Mouse (Mus musculus): ENCODE measurements around the gene Pdgfra. TPM values are rescaled to one million over a fixed set of nuclear protein-coding genes. Genes with fewer than 3 reads are reported as not detected.
A peak's percentile ranks its signal among the peaks of the same experiment; 100 is the strongest.

The Pdgfra gene
- polyA plus RNA-seq (2014; fragmentation: Nextera tagmentation; extraction: Ambion mirVana) = 28.0 and 37.4 TPM in 2 replicates

DNA sequence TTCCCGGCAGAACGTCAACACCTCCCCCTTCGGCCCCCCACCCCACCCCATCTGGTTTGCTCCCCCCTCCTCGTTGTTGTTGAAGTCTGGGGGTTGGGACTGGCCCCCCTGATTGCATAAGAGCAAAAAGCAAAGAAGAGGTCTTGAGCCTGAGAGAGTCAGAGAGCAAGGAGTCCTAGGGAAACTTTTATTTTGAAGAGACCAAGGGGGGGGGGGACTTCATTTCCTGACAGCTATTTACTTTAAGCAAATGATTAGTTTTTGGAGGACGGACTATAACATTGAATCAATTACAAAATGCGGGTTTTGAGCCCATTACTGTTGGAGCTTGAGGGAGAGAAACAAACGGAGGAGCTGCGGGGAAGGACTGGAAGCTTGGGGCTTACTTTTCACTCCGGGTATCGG is at the start of gene Pdgfra:
Pdgfra (plus strand) TSS at position 272 of the 405 bp plus-strand sequence.
- Histone ChIP-seq H3K4me1 (ENCODE audit: control insufficient read depth, insufficient read depth, low read length) (peaks cover 28% of the 10 kb centered on the region), H3K27me3 (ENCODE audit: control insufficient read depth, insufficient read depth, low read length) (peaks cover 58% of the 10 kb centered on the region), H3K27ac (ENCODE audit: low read depth, low read length) (peak within 1 kb of the TSS; percentile 89), H3K36me3 (ENCODE audit: control insufficient read depth, insufficient read depth, low read length) (no peaks in the 10 kb centered on the region), H3K9ac (ENCODE audit: low read depth, low read length) (peak within 1 kb of the TSS; percentile 82), H3K9me3 (replicated peaks; ENCODE audit: control insufficient read depth, low read length) (no peaks in the 10 kb centered on the region), H3K4me2 (peak within 1 kb of the TSS; percentile 70), H3K4me3 (ENCODE audit: low read depth, low read length) (peak within 1 kb of the TSS; percentile 62)
- ATAC-seq (replicated peaks; ENCODE audit: insufficient number of reproducible peaks, low FRiP score, low TSS enrichment) = no peak
- 0% methylated on average over 10 of the region's 10 CpGs for WGBS (ENCODE audit: insufficient replicate concordance)

- Histone ChIP-seq H3K36me3 (ENCODE audit: control insufficient read depth, insufficient read depth, low read length) (no peaks in the 10 kb centered on the region), H3K27ac (ENCODE audit: low read depth, low read length) (no peak overlapping the region), H3K9ac (ENCODE audit: low read depth, low read length) (no peak overlapping the region), H3K4me3 (ENCODE audit: low read depth, low read length) (no peak overlapping the region), H3K9me3 (replicated peaks; ENCODE audit: control insufficient read depth, low read length) (no peaks in the 10 kb centered on the region), H3K4me1 (ENCODE audit: control insufficient read depth, insufficient read depth, low read length) (no peaks in the 10 kb centered on the region), H3K27me3 (ENCODE audit: control insufficient read depth, insufficient read depth, low read length) (peaks cover 2% of the 10 kb centered on the region; the same call in 1 of the 2 replicates), H3K4me2 (no peak overlapping the region)
- 70% methylated on average over 3 of the region's 3 CpGs for WGBS (ENCODE audit: insufficient replicate concordance)
- no peak for ATAC-seq (replicated peaks; ENCODE audit: insufficient number of reproducible peaks, low FRiP score, low TSS enrichment)
Observed at GRCm38 (mm10) chr5:75106511-75106910, 45.6 kb upstream of the Pdgfra start.

DNA sequence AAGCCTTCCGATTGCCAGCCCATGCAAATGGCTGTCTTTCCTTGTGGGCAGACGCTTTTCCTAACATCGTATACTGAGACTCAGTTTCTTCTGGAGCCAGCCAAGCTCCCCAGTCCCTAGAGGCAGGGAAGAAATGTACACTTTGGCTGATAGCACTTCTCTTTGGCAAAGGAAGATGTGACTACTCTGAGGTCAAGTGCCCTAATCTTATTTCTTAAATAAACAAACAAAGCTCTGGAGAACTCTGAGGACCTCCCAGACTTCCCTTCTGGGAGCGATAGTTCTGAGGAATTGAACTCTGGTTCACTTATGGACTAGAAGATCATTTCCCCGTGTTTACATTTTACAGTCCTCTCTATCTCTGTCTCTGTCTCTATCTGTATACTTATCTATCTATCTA is 42.7 kb upstream of the Pdgfra start:
- H3K9me3 ChIP-seq (replicated peaks; ENCODE audit: control insufficient read depth, low read length) = no peaks in the 10 kb centered on the region
- no peak overlapping the region for H3K27ac ChIP-seq (ENCODE audit: low read depth, low read length)
- WGBS (ENCODE audit: insufficient replicate concordance) = 24% methylated on average over 5 of the region's 5 CpGs
- no peak overlapping the region for H3K4me2 ChIP-seq
- H3K9ac ChIP-seq (ENCODE audit: low read depth, low read length) = no peak overlapping the region
- no peaks in the 10 kb centered on the region for H3K27me3 ChIP-seq (ENCODE audit: control insufficient read depth, insufficient read depth, low read length)
- H3K4me3 ChIP-seq (ENCODE audit: low read depth, low read length) = no peak overlapping the region
- no peaks in the 10 kb centered on the region for H3K36me3 ChIP-seq (ENCODE audit: control insufficient read depth, insufficient read depth, low read length)
- ATAC-seq (replicated peaks; ENCODE audit: insufficient number of reproducible peaks, low FRiP score, low TSS enrichment) = no peak
- H3K4me1 ChIP-seq (ENCODE audit: control insufficient read depth, insufficient read depth, low read length) = no peaks in the 10 kb centered on the region

- Histone ChIP-seq H3K4me3 (ENCODE audit: low read depth, low read length) (no peak overlapping the region), H3K36me3 (ENCODE audit: control insufficient read depth, insufficient read depth, low read length) (no peaks in the 10 kb centered on the region), H3K4me2 (no peak overlapping the region), H3K9ac (ENCODE audit: low read depth, low read length) (no peak overlapping the region), H3K4me1 (ENCODE audit: control insufficient read depth, insufficient read depth, low read length) (no peaks in the 10 kb centered on the region), H3K27me3 (ENCODE audit: control insufficient read depth, insufficient read depth, low read length) (peaks cover 3% of the 10 kb centered on the region; the same call in 1 of the 2 replicates), H3K27ac (ENCODE audit: low read depth, low read length) (no peak overlapping the region), H3K9me3 (replicated peaks; ENCODE audit: control insufficient read depth, low read length) (no peaks in the 10 kb centered on the region)
- WGBS (ENCODE audit: insufficient replicate concordance) = 60% methylated on average over 5 of the region's 5 CpGs
- no peak for ATAC-seq (replicated peaks; ENCODE audit: insufficient number of reproducible peaks, low FRiP score, low TSS enrichment)
Observed at GRCm38 (mm10) chr5:75111781-75112180, 40.3 kb upstream of the Pdgfra start.

- H3K27ac ChIP-seq (ENCODE audit: low read depth, low read length) = no peak overlapping the region
- H3K4me2 ChIP-seq = no peak overlapping the region
- H3K9me3 ChIP-seq (replicated peaks; ENCODE audit: control insufficient read depth, low read length) = no peaks in the 10 kb centered on the region
- no peak for ATAC-seq (replicated peaks; ENCODE audit: insufficient number of reproducible peaks, low FRiP score, low TSS enrichment)
- H3K27me3 ChIP-seq (ENCODE audit: control insufficient read depth, insufficient read depth, low read length) = peaks cover 3% of the 10 kb centered on the region; the same call in 1 of the 2 replicates
- H3K9ac ChIP-seq (ENCODE audit: low read depth, low read length) = no peak overlapping the region
- 62% methylated on average over 7 of the region's 7 CpGs for WGBS (ENCODE audit: insufficient replicate concordance)
- no peak overlapping the region for H3K4me3 ChIP-seq (ENCODE audit: low read depth, low read length)
- no peaks in the 10 kb centered on the region for H3K36me3 ChIP-seq (ENCODE audit: control insufficient read depth, insufficient read depth, low read length)
- H3K4me1 ChIP-seq (ENCODE audit: control insufficient read depth, insufficient read depth, low read length) = no peaks in the 10 kb centered on the region
Observed at GRCm38 (mm10) chr5:75118840-75119239, 33.3 kb upstream of the Pdgfra start.

- no peak overlapping the region for H3K4me2 ChIP-seq
- H3K27me3 ChIP-seq (ENCODE audit: control insufficient read depth, insufficient read depth, low read length) = no peaks in the 10 kb centered on the region
- H3K9ac ChIP-seq (ENCODE audit: low read depth, low read length) = no peak overlapping the region
- H3K4me1 ChIP-seq (ENCODE audit: control insufficient read depth, insufficient read depth, low read length) = no peaks in the 10 kb centered on the region
- WGBS (ENCODE audit: insufficient replicate concordance) = 39% methylated on average over 5 of the region's 5 CpGs
- no peak overlapping the region for H3K27ac ChIP-seq (ENCODE audit: low read depth, low read length)
- H3K4me3 ChIP-seq (ENCODE audit: low read depth, low read length) = no peak overlapping the region
- no peaks in the 10 kb centered on the region for H3K36me3 ChIP-seq (ENCODE audit: control insufficient read depth, insufficient read depth, low read length)
- H3K9me3 ChIP-seq (replicated peaks; ENCODE audit: control insufficient read depth, low read length) = no peaks in the 10 kb centered on the region
- ATAC-seq (replicated peaks; ENCODE audit: insufficient number of reproducible peaks, low FRiP score, low TSS enrichment) = no peak
Observed at GRCm38 (mm10) chr5:75121646-75122045, 30.4 kb upstream of the Pdgfra start.

DNA sequence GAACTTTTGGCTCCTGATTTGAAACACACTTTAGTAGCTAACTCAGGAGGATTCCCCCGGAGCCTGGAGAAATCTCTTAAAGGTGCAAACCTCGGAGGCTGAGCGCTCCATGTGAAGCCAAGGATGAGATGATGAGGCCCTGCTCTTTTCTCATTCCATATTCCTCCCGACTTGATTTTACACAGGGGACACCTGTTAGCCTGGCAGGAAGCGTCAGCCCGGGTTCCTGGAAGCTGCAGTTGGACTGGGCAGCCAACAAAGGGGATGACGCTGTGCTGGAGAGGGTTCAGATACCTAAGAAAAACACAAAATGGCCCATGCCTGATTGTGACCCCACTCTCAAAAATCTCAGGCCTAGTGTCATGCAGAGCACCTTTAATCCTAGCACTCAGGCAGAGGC is 17.4 kb upstream of the Pdgfra start:
- 77% methylated on average over 7 of the region's 7 CpGs for WGBS (ENCODE audit: insufficient replicate concordance)
- no peaks in the 10 kb centered on the region for H3K9me3 ChIP-seq (replicated peaks; ENCODE audit: control insufficient read depth, low read length)
- H3K4me3 ChIP-seq (ENCODE audit: low read depth, low read length) = no peak overlapping the region
- H3K27me3 ChIP-seq (ENCODE audit: control insufficient read depth, insufficient read depth, low read length) = no peaks in the 10 kb centered on the region
- no peaks in the 10 kb centered on the region for H3K36me3 ChIP-seq (ENCODE audit: control insufficient read depth, insufficient read depth, low read length)
- no peak overlapping the region for H3K9ac ChIP-seq (ENCODE audit: low read depth, low read length)
- no peak overlapping the region for H3K27ac ChIP-seq (ENCODE audit: low read depth, low read length)
- no peak for ATAC-seq (replicated peaks; ENCODE audit: insufficient number of reproducible peaks, low FRiP score, low TSS enrichment)
- H3K4me1 ChIP-seq (ENCODE audit: control insufficient read depth, insufficient read depth, low read length) = no peaks in the 10 kb centered on the region; the same call in 1 of the 2 replicates
- H3K4me2 ChIP-seq = no peak overlapping the region

- Histone ChIP-seq H3K36me3 (ENCODE audit: control insufficient read depth, insufficient read depth, low read length) (no peaks in the 10 kb centered on the region), H3K27ac (ENCODE audit: low read depth, low read length) (no peak overlapping the region), H3K4me1 (ENCODE audit: control insufficient read depth, insufficient read depth, low read length) (peaks cover 7% of the 10 kb centered on the region; the same call in 1 of the 2 replicates), H3K4me3 (ENCODE audit: low read depth, low read length) (peak overlapping the region; percentile 38), H3K27me3 (ENCODE audit: control insufficient read depth, insufficient read depth, low read length) (peaks cover 24% of the 10 kb centered on the region), H3K9me3 (replicated peaks; ENCODE audit: control insufficient read depth, low read length) (no peaks in the 10 kb centered on the region), H3K4me2 (peak overlapping the region; percentile 77), H3K9ac (ENCODE audit: low read depth, low read length) (peak overlapping the region; percentile 62)
- 2% methylated on average over 14 of the region's 14 CpGs for WGBS (ENCODE audit: insufficient replicate concordance)
- no peak for ATAC-seq (replicated peaks; ENCODE audit: insufficient number of reproducible peaks, low FRiP score, low TSS enrichment)
Observed at GRCm38 (mm10) chr5:75143092-75143491, 9.0 kb upstream of the Pdgfra start.

GRCm38 (mm10) chr5:75143767-75144166 is 8.3 kb upstream of the Pdgfra start:
- 16% methylated on average over 7 of the region's 7 CpGs for WGBS (ENCODE audit: insufficient replicate concordance)
- Histone ChIP-seq H3K36me3 (ENCODE audit: control insufficient read depth, insufficient read depth, low read length) (no peaks in the 10 kb centered on the region), H3K9me3 (replicated peaks; ENCODE audit: control insufficient read depth, low read length) (no peaks in the 10 kb centered on the region), H3K9ac (ENCODE audit: low read depth, low read length) (no peak overlapping the region), H3K27me3 (ENCODE audit: control insufficient read depth, insufficient read depth, low read length) (peaks cover 30% of the 10 kb centered on the region), H3K27ac (ENCODE audit: low read depth, low read length) (no peak overlapping the region), H3K4me3 (ENCODE audit: low read depth, low read length) (no peak overlapping the region), H3K4me1 (ENCODE audit: control insufficient read depth, insufficient read depth, low read length) (peaks cover 10% of the 10 kb centered on the region), H3K4me2 (peak overlapping the region; percentile 77)
- no peak for ATAC-seq (replicated peaks; ENCODE audit: insufficient number of reproducible peaks, low FRiP score, low TSS enrichment)

All from heart, embryonic 11.5 days (tissue).